Mouse (Mus musculus) thymus, adult 2 months (tissue): ENCODE data around the gene Tapbp.

Experiments
- CTCF ChIP-seq: fragments of 200-500 bp; IDR thresholded peaks from 2 replicates; pipeline ENCODE4 v1.5.1; 2012; ENCODE audit warnings: mild to moderate bottlenecking, control low read depth, low read length, moderate library complexity, borderline replicate concordance; ENCODE audit not compliant: control insufficient read depth, poor library complexity, insufficient read depth; ENCODE audit errors: extremely low read depth
- POLR2A ChIP-seq: fragments of 200-500 bp; IDR thresholded peaks from 2 replicates; pipeline ENCODE4 v1.6.1; 2012; ENCODE audit warnings: mild to moderate bottlenecking, low read length, control low read depth, moderate library complexity; ENCODE audit not compliant: control insufficient read depth, poor library complexity, insufficient read depth; ENCODE audit errors: extremely low read depth

GRCm38 (mm10) chr17:33928251-33928947 lies 12.7 kb downstream of the Tapbp start:
- TF ChIP-seq POLR2A = no peak
- TF ChIP-seq CTCF = no peak
